Mouse (Mus musculus) midbrain, embryonic 13.5 days (tissue): ENCODE results near the gene Ankrd55. TPM values are rescaled to one million over a fixed set of nuclear protein-coding genes. Genes with fewer than 3 reads are reported as not detected.

Experiments
- ATAC-seq: fragments of 200-750 bp; cut with Nextera tagmentation; 2 replicates; pipeline ENCODE4 v1.8.0; 2017; ENCODE audit warnings: mild to moderate bottlenecking, moderate TSS enrichment, moderate library complexity
- H3K27ac ChIP-seq: fragments of 300-500 bp; sonication (generic); 2 replicates; pipeline ENCODE4 v1.5.1; 2015; ENCODE audit warnings: inconsistent platforms, mild to moderate bottlenecking, moderate library complexity
- H3K27me3 ChIP-seq: fragments of 300-500 bp; sonication (generic); 2 replicates; pipeline ENCODE4 v1.6.1; 2015; ENCODE audit warnings: mild to moderate bottlenecking, inconsistent platforms
- H3K36me3 ChIP-seq: fragments of 300-500 bp; sonication (generic); 2 replicates; pipeline ENCODE4 v1.6.1; 2015; ENCODE audit warnings: mild to moderate bottlenecking, inconsistent platforms
- H3K4me1 ChIP-seq: fragments of 300-500 bp; sonication (generic); replicated peaks from 2 replicates; pipeline ENCODE4 v1.6.1; 2015; ENCODE audit warnings: inconsistent platforms
- H3K4me2 ChIP-seq: fragments of 300-500 bp; sonication (generic); replicated peaks from 2 replicates; pipeline ENCODE4 v1.6.1; 2015; ENCODE audit warnings: moderate library complexity, mild to moderate bottlenecking, inconsistent platforms
- H3K4me3 ChIP-seq: fragments of 300-500 bp; sonication (generic); replicated peaks from 2 replicates; pipeline ENCODE4 v1.5.1; 2015; ENCODE audit warnings: mild to moderate bottlenecking, inconsistent platforms
- H3K9ac ChIP-seq: fragments of 300-500 bp; sonication (generic); replicated peaks from 2 replicates; pipeline ENCODE4 v1.6.1; 2015; ENCODE audit warnings: mild to moderate bottlenecking, inconsistent platforms
- H3K9me3 ChIP-seq: fragments of 300-500 bp; sonication (generic); 2 replicates; pipeline ENCODE4 v1.6.1; 2016; ENCODE audit warnings: mild to moderate bottlenecking, inconsistent platforms
- WGBS: fragments of 180-500 bp; shearing (Covaris S2); methylation state at CpG from one replicate; pipeline ENCODE4 v1.1.7; 2015; 5-methylcytosine and 5-hydroxymethylcytosine counted together
- polyA plus RNA-seq: library from polyadenylated mRNA; unstranded; fragments of >200 nt; fragmentation: Nextera tagmentation; extraction: Ambion mirVana; gene quantifications from 2 replicates; pipeline ENCODE4 v1.2.1, GENCODE M21; 2015

The Ankrd55 gene
- polyA plus RNA-seq, 1 experiment from 2014 or later, result 3.9 TPM

DNA sequence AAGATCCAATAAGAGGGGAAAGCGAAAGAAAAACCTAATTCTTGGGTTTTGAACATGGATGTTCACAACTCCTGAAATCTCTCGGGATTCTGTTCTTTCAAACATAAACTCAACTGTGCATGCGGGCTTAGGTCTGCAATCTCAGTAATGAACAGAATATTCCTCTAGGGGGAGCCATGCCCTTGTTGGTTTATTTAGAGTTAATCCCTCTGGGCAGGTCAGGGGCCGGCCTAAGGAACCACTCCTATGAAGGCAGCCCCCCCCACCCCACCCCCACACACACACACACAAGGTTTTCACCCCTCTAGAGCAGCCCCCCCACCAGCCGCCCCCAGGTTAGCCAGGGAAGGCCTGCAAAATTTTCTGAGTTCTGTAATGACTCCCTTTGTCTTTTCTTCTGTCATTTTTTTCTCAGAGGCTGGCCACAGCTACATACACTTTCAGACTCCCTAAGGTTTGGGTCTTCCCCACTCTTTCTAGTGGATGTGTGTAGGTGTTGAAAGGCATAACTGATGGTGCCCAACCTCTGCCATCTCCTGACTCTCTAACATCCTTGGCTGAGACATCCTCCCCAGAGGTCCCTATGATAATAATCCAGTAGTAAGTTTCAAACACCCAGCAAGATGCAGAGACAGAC, 16.2 kb upstream of the Ankrd55 start:
- WGBS, result 12% methylated on average over 5 of the region's 5 CpGs
- ATAC-seq, result 0 out of 2 replicates have a peak, but pooled peaks have one; percentile 34
- Histone ChIP-seq H3K4me2 (no peak overlapping the region), H3K9ac (no peak overlapping the region), H3K9me3 (no peaks in the 10 kb centered on the region), H3K27ac (no peak overlapping the region), H3K36me3 (no peaks in the 10 kb centered on the region), H3K4me3 (no peak overlapping the region), H3K27me3 (no peaks in the 10 kb centered on the region), H3K4me1 (no peaks in the 10 kb centered on the region)

DNA sequence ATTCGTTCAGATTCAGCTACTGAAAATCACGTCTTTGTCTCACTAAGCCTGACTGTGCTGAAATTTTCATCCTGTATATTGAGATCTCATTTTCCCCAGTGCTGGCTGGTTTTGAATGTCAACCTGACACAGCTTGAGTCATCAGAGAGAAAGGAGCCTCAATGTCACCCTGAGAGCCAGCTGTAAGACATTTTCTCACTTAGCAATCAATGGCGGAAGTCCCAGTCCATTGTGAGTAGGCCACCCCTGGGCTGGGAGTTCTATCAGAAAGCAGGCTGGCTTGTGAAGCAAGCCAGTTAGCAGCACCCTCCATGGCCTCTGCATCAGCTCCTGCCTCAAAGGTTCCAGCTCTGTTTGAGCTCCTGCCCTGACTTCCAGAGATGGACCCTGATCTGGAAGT, 13.6 kb upstream of the Ankrd55 start:
- ATAC-seq, result no peak
- H3K27ac ChIP-seq, result no peak overlapping the region
- H3K27me3 ChIP-seq, result no peaks in the 10 kb centered on the region
- no peak overlapping the region for H3K4me3 ChIP-seq
- no peak overlapping the region for H3K9ac ChIP-seq
- H3K36me3 ChIP-seq, result no peaks in the 10 kb centered on the region
- H3K9me3 ChIP-seq, result no peaks in the 10 kb centered on the region
- 81% methylated on average over 3 of the region's 3 CpGs for WGBS
- no peaks in the 10 kb centered on the region for H3K4me1 ChIP-seq
- H3K4me2 ChIP-seq, result no peak overlapping the region

DNA sequence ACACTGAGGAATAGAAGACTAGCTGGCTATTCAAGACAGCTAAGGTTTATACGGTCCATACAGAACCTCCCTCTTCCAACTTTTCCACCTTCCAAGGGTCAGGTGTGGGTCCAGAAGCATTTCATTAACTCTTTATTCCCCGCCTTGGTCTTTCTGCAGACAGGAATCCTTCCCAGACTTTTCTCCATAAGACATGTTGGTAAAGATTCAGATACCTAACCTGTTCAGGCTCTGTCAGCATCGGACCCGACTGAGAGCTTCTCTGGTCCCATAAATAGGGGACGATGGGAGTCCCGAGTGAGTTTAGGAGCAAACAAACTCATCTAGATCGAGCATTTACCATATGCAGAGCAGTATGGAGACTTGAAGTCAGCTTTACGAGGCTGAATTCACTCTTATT, 12.3 kb upstream of the Ankrd55 start:
- Histone ChIP-seq H3K36me3 (no peaks in the 10 kb centered on the region), H3K9me3 (no peaks in the 10 kb centered on the region), H3K9ac (no peak overlapping the region), H3K4me2 (no peak overlapping the region), H3K27me3 (no peaks in the 10 kb centered on the region), H3K27ac (no peak overlapping the region), H3K4me3 (no peak overlapping the region), H3K4me1 (no peaks in the 10 kb centered on the region)
- ATAC-seq, result no peak
- 88% methylated on average over 8 of the region's 8 CpGs for WGBS

DNA sequence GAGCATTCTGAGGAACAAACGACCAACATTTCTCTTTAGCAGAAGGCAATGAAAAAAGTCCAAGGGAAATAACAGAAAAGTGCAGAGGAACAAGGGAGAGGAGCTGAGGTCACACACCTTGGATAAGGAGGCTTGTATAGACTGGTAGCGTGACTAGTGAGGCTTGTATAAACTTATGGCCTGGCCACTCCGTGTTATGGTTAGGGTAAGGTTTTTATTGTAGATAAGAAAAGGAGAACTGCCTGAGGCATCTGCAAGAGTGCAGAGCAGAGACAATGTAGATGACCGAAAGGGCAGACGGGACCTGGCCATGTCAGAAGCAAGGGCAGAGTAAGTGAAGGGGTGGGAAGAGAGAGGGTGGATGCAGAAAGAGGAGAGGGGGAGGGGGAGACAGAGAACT, 10.7 kb upstream of the Ankrd55 start:
- WGBS, result 88% methylated on average over 5 of the region's 5 CpGs
- H3K4me1 ChIP-seq, result no peaks in the 10 kb centered on the region

DNA sequence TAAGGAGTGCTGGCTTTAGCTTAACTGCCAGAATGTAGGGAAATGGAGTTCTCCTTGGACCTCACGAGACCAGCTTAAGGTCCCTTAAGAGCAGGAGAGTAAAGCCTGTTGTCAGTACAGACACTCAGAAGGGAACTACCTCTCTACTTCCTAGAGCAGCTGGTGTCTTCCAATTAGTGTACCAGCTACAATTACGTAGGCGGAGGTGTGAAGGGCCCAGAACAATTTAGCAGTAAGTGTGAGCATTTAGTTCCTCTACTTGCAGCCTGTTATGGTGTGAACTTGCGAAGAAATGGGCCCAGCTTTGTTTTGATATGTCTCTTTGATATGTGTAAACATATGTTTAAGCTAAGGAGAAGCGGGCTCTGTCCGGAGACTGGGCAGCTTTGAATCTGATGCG, 10.0 kb upstream of the Ankrd55 start:
- Histone ChIP-seq H3K27ac (no peak overlapping the region), H3K4me3 (no peak overlapping the region), H3K4me1 (no peaks in the 10 kb centered on the region), H3K9me3 (no peaks in the 10 kb centered on the region), H3K36me3 (no peaks in the 10 kb centered on the region), H3K9ac (no peak overlapping the region), H3K4me2 (no peak overlapping the region), H3K27me3 (no peaks in the 10 kb centered on the region)
- 80% methylated on average over 7 of the region's 7 CpGs for WGBS
- no peak for ATAC-seq

More for the DNA sequence above, 10.7 kb upstream of the Ankrd55 start:
- H3K4me3 ChIP-seq, result no peak overlapping the region
- ATAC-seq, result no peak
- H3K27me3 ChIP-seq, result no peaks in the 10 kb centered on the region
- H3K9me3 ChIP-seq, result no peaks in the 10 kb centered on the region
- H3K9ac ChIP-seq, result no peak overlapping the region
- H3K4me2 ChIP-seq, result no peak overlapping the region
- no peak overlapping the region for H3K27ac ChIP-seq
- H3K36me3 ChIP-seq, result no peaks in the 10 kb centered on the region

DNA sequence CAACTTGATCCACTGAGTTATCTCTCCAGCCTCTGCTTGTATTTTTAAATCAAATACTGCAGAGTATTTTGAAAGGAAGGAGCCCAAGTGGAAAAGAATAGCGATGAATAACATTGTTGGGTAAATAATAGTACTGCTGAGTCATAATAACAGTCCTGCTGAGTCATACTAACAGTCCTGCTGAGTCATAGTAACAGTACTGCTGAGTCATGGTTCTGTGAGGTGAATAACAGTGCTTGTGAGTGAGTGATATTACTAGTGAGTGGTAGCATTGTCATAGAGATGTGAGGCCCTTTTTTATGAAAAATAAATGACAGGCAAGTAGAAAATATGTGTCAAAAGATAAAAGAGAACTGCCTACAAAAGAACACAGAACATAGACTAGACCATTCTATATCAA, 1.1 kb upstream of the Ankrd55 start:
- Histone ChIP-seq H3K27ac (no peak overlapping the region), H3K4me3 (no peak overlapping the region), H3K9me3 (no peaks in the 10 kb centered on the region), H3K36me3 (no peaks in the 10 kb centered on the region), H3K9ac (no peak overlapping the region), H3K27me3 (no peaks in the 10 kb centered on the region), H3K4me2 (no peak overlapping the region), H3K4me1 (peaks cover 25% of the 10 kb centered on the region)
- no peak for ATAC-seq
- 72% methylated on average over 1 of the region's 1 CpGs for WGBS

DNA sequence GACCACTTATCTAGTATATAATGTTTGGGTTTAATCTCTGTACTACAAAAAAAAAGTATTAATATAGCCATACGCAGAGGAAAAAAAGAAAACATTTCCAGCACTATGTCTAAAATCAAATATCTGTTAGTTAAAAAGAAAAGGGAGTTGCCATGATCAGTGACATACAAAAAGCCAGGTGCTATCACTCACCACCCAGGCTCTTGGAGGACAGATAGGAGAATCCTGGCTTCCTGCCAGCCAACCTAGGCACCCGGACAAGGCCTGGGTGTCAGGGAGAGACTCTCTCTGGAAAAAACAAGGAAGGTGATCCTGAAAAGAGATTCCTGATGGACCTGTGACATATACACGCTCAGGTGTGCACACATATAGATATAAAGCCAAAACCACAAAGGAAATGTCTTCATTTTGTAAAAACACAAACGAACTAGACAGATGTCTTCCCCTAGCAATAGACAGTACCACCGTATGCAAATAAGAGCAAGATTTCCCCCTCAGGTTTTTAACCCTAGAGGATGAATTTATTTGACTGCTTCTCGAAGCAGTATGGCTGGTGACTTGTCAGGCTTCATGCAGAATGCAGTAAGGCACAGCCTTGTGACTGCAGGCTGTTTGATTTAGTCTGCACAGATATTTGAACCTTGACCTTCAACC, 553 bp upstream of the Ankrd55 start:
- 0 out of 2 replicates have a peak overlapping the region, but pooled peaks have one; percentile 57 for H3K9ac ChIP-seq
- H3K4me1 ChIP-seq, result peaks cover 25% of the 10 kb centered on the region
- H3K9me3 ChIP-seq, result no peaks in the 10 kb centered on the region
- peak overlapping the region; percentile 34; the same call in 1 of the 2 replicates for H3K4me3 ChIP-seq
- H3K36me3 ChIP-seq, result no peaks in the 10 kb centered on the region
- H3K4me2 ChIP-seq, result peak overlapping the region; percentile 51
- WGBS, result 63% methylated on average over 6 of the region's 6 CpGs
- no peaks in the 10 kb centered on the region for H3K27me3 ChIP-seq
- H3K27ac ChIP-seq, result peak overlapping the region; percentile 69
- peak; percentile 78 for ATAC-seq

DNA sequence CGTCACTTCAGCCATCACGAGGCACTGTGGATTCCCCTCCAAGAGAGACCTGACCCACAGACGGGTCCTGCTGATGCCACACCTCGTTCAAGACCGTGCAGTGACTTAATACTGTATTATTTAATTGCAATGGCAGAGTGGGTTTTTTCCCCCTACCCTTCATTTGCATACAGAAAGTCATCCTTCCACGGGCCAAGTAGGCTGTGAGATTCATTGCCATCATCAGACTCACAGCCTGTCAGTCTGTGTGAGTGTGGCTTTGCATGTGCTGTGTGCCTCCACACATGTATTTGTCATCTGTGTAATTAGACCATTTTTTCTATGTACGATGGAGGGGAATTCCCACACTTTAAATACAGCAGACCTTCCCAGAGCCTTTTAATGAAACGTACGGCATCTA, 1.1 kb downstream of the Ankrd55 start:
- H3K4me2 ChIP-seq, result peak overlapping the region; percentile 51
- H3K4me3 ChIP-seq, result peak overlapping the region; percentile 34
- H3K27me3 ChIP-seq, result no peaks in the 10 kb centered on the region
- ATAC-seq, result no peak
- peak overlapping the region; percentile 35; the same call in 1 of the 2 replicates for H3K27ac ChIP-seq
- no peaks in the 10 kb centered on the region for H3K9me3 ChIP-seq
- peak overlapping the region; percentile 43 for H3K9ac ChIP-seq
- peaks cover 25% of the 10 kb centered on the region for H3K4me1 ChIP-seq
- 80% methylated on average over 9 of the region's 9 CpGs for WGBS
- H3K36me3 ChIP-seq, result no peaks in the 10 kb centered on the region

DNA sequence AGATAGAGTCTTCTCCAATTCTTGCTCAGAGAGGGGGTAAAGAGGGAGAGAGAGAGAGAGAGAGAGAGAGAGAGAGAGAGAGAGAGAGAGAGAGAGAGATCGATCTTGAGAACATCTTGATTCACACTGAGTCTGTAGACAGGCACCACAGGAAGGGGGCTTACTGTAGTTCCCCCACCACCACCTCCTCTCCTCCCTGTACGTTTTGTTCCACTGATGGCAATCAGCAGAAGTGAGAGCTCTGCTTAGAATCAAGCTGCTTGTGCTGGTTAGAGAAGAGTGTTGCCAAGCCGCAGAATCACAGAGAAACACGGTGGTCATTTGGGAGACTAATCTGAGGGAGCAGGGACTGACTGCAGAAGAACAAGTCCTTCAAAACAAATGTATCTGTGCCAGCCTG, 1.7 kb downstream of the Ankrd55 start:
- H3K27ac ChIP-seq, result no peak overlapping the region
- peak overlapping the region; percentile 33; the same call in 1 of the 2 replicates for H3K9ac ChIP-seq
- H3K27me3 ChIP-seq, result no peaks in the 10 kb centered on the region
- no peak for ATAC-seq
- peak overlapping the region; percentile 51 for H3K4me2 ChIP-seq
- H3K4me1 ChIP-seq, result peaks cover 25% of the 10 kb centered on the region
- WGBS, result 63% methylated on average over 4 of the region's 4 CpGs
- H3K4me3 ChIP-seq, result peak overlapping the region; percentile 34
- no peaks in the 10 kb centered on the region for H3K36me3 ChIP-seq
- H3K9me3 ChIP-seq, result no peaks in the 10 kb centered on the region

DNA sequence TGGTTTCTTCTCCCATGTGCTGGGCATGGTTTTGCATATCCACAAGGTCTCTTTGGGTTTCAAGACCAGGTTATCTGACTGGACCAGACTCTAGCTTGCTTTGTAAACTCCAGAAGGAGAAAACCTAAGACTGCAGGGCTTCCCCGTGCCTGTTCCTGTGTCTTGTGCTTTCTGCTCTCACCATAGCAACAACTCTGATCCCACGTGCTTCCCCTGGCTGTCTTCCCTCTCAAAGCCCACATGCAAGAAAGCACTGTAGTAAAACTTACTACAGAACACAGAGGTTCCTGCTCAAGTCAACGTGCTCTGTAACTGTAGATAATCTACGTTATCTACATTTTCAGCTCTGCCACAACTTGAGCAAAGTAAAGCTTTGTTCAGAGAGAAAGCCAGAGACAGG, 4.2 kb downstream of the Ankrd55 start:
- ATAC-seq, result no peak
- H3K27me3 ChIP-seq, result no peaks in the 10 kb centered on the region
- no peak overlapping the region for H3K27ac ChIP-seq
- no peak overlapping the region for H3K4me2 ChIP-seq
- H3K36me3 ChIP-seq, result no peaks in the 10 kb centered on the region
- H3K9me3 ChIP-seq, result no peaks in the 10 kb centered on the region
- 66% methylated on average over 4 of the region's 4 CpGs for WGBS
- no peak overlapping the region for H3K4me3 ChIP-seq
- H3K9ac ChIP-seq, result no peak overlapping the region
- H3K4me1 ChIP-seq, result peaks cover 25% of the 10 kb centered on the region

DNA sequence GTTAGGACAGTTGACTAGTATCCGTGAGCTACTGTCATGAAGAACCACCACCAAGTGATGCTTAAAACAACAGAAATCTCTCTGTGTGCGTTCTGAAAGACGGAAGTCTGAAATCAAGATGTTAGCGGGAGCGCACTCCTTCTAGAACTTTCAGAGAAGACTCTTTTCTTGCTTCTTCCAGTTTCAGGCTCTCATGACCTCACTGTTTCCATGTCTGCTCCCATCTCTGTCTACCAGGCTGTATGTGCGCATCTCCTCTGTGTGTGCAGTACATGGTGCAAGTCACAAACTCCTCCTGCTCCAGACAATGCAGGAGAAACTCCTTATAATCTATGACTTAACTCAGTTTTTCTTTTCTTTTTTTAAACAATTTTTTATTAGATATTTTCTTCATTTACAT, 4.8 kb downstream of the Ankrd55 start:
- H3K9ac ChIP-seq, result no peak overlapping the region
- no peaks in the 10 kb centered on the region for H3K9me3 ChIP-seq
- H3K4me2 ChIP-seq, result no peak overlapping the region
- no peak overlapping the region for H3K4me3 ChIP-seq
- no peaks in the 10 kb centered on the region for H3K27me3 ChIP-seq
- WGBS, result 95% methylated on average over 6 of the region's 6 CpGs
- peaks cover 19% of the 10 kb centered on the region for H3K4me1 ChIP-seq
- no peak overlapping the region for H3K27ac ChIP-seq
- ATAC-seq, result no peak
- no peaks in the 10 kb centered on the region for H3K36me3 ChIP-seq

DNA sequence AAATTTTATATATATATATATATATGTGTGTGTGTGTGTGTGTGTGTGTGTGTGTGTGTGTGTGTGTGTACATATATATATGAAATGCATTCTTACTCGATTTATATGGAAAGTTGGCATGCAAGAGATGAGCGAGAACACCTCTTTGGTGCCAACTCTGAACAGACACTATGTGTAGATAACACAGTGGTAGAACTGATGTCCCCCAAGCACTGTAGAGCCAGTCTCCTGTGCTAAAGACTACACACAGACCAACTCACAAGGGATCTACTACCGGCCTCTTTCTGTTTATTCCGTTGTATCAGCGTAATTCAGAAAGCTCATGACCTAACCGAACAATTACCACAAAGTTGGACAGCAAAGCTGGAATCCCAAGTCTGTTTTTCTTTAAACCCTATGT, 6.2 kb downstream of the Ankrd55 start:
- no peaks in the 10 kb centered on the region for H3K9me3 ChIP-seq
- H3K27me3 ChIP-seq, result no peaks in the 10 kb centered on the region
- ATAC-seq, result no peak
- H3K27ac ChIP-seq, result no peak overlapping the region
- H3K4me1 ChIP-seq, result peaks cover 7% of the 10 kb centered on the region
- H3K36me3 ChIP-seq, result no peaks in the 10 kb centered on the region
- no peak overlapping the region for H3K9ac ChIP-seq
- no peak overlapping the region for H3K4me2 ChIP-seq
- WGBS, result 97% methylated on average over 6 of the region's 6 CpGs
- H3K4me3 ChIP-seq, result no peak overlapping the region
